ENCODE assay signal across 21 mouse cellular contexts in genomic region chr4:141992530-141993204, GRCm38 (mm10). TPM values are rescaled to one million over a fixed set of nuclear protein-coding genes. Genes with fewer than 3 reads are reported as not detected.
DNase-seq lines count a peak whose midpoint lies in the region; ATAC-seq lines count a peak whose summit lies in the region.
"Had no signal": no experiment of that assay in that cellular context is flagged by ENCODE, and none has a peak within 500 bp of the region (broad histone marks: within the 10 kb centered on the region; RNA-seq: fewer than 3 reads in every experiment).

No protein-coding gene starts in this region.

- H3K4me1 ChIP-seq in embryonic facial prominence, embryonic 14.5 days (ENCODE audit: control insufficient read depth, insufficient read depth, low read length): no peaks in the 10 kb centered on the region
- peaks cover 13% of the 10 kb centered on the region; the same call in 1 of the 2 replicates for H3K4me1 ChIP-seq in embryonic facial prominence, embryonic 10.5 days
- H3K4me1 ChIP-seq in midbrain, embryonic 11.5 days (ENCODE audit: control insufficient read depth, insufficient read depth, low read length): no peaks in the 10 kb centered on the region
- no peaks in the 10 kb centered on the region for H3K4me1 ChIP-seq in midbrain, embryonic 13.5 days (replicated peaks)
- H3K4me1 ChIP-seq in intestine, embryonic 16.5 days (ENCODE audit: control insufficient read depth, insufficient read depth, low read length): peaks cover 21% of the 10 kb centered on the region
- H3K4me1 ChIP-seq in stomach, embryonic 15.5 days: peaks cover 4% of the 10 kb centered on the region; the same call in 1 of the 2 replicates
- peaks cover 9% of the 10 kb centered on the region for H3K4me1 ChIP-seq in forebrain, embryonic 16.5 days (replicated peaks; ENCODE audit: control insufficient read depth, insufficient read depth, low read length)
- H3K4me1 ChIP-seq: hindbrain, embryonic 12.5 days had no signal

- no peaks in the 10 kb centered on the region for H3K9me3 ChIP-seq in embryonic facial prominence, embryonic 14.5 days (ENCODE audit: control insufficient read depth, low read length)
- no peaks in the 10 kb centered on the region for H3K9me3 ChIP-seq in embryonic facial prominence, embryonic 10.5 days
- H3K9me3 ChIP-seq in midbrain, embryonic 11.5 days (ENCODE audit: control insufficient read depth, low read length): no peaks in the 10 kb centered on the region
- H3K9me3 ChIP-seq in midbrain, embryonic 13.5 days: no peaks in the 10 kb centered on the region
- H3K9me3 ChIP-seq in intestine, embryonic 16.5 days (ENCODE audit: control insufficient read depth, low read length): no peaks in the 10 kb centered on the region
- H3K9me3 ChIP-seq in stomach, embryonic 15.5 days: no peaks in the 10 kb centered on the region
- no peaks in the 10 kb centered on the region for H3K9me3 ChIP-seq in forebrain, embryonic 16.5 days (ENCODE audit: control insufficient read depth, low read length)
- H3K9me3 ChIP-seq: forebrain, embryonic 12.5 days; heart, embryonic 10.5 days; hindbrain, embryonic 12.5 days had no signal

- H3K4me3 ChIP-seq in embryonic facial prominence, embryonic 14.5 days (ENCODE audit: low read depth, low read length): no peak overlapping the region
- H3K4me3 ChIP-seq in embryonic facial prominence, embryonic 10.5 days: no peak overlapping the region
- no peak overlapping the region for H3K4me3 ChIP-seq in midbrain, embryonic 11.5 days (ENCODE audit: low read depth, low read length)
- no peak overlapping the region for H3K4me3 ChIP-seq in midbrain, embryonic 13.5 days (replicated peaks)
- no peak overlapping the region for H3K4me3 ChIP-seq in intestine, embryonic 16.5 days (ENCODE audit: low read length)
- no peak overlapping the region for H3K4me3 ChIP-seq in stomach, embryonic 15.5 days (replicated peaks)
- no peak overlapping the region for H3K4me3 ChIP-seq in forebrain, embryonic 16.5 days (replicated peaks; ENCODE audit: low read length)
- H3K4me3 ChIP-seq: forebrain, embryonic 12.5 days; gastrocnemius, adult 2 months; heart, embryonic 10.5 days; hindbrain, embryonic 12.5 days had no signal

- no peak for DNase-seq in embryonic facial prominence, embryonic 14.5 days (ENCODE audit: low spot score)
- DNase-seq in embryonic facial prominence, embryonic 10.5 days (ENCODE audit: low spot score): no peak
- no peak for DNase-seq in midbrain, embryonic 11.5 days (ENCODE audit: low spot score, missing footprints)
- DNase-seq in frontal cortex, postnatal 25 days (ENCODE audit: low spot score in 2 of 2): no peak
- DNase-seq: adrenal gland, postnatal 25 days; cerebellum, adult 18-20 months; cerebellum, adult 9-11 months; cerebellum, postnatal 36 days; forebrain, postnatal 0 days; gastrocnemius, adult 2 months; gastrocnemius, postnatal 36 days; heart, adult 18-20 months; heart, postnatal 36 days had no signal

- H3K36me3 ChIP-seq in embryonic facial prominence, embryonic 14.5 days (ENCODE audit: control insufficient read depth, insufficient read depth, low read length): no peaks in the 10 kb centered on the region
- H3K36me3 ChIP-seq in embryonic facial prominence, embryonic 10.5 days (replicated peaks): no peaks in the 10 kb centered on the region
- H3K36me3 ChIP-seq in midbrain, embryonic 11.5 days (ENCODE audit: control insufficient read depth, insufficient read depth, low read length): no peaks in the 10 kb centered on the region
- no peaks in the 10 kb centered on the region for H3K36me3 ChIP-seq in midbrain, embryonic 13.5 days
- no peaks in the 10 kb centered on the region for H3K36me3 ChIP-seq in intestine, embryonic 16.5 days (ENCODE audit: control insufficient read depth, insufficient read depth, low read length)
- H3K36me3 ChIP-seq in stomach, embryonic 15.5 days: no peaks in the 10 kb centered on the region
- H3K36me3 ChIP-seq in forebrain, embryonic 16.5 days (ENCODE audit: control insufficient read depth, insufficient read depth): no peaks in the 10 kb centered on the region
- H3K36me3 ChIP-seq: forebrain, embryonic 12.5 days; heart, embryonic 10.5 days; hindbrain, embryonic 12.5 days had no signal

- no peaks in the 10 kb centered on the region for H3K27me3 ChIP-seq in embryonic facial prominence, embryonic 14.5 days (replicated peaks; ENCODE audit: control insufficient read depth, insufficient read depth, low read length)
- no peaks in the 10 kb centered on the region for H3K27me3 ChIP-seq in embryonic facial prominence, embryonic 10.5 days (replicated peaks; ENCODE audit: low read depth, poor library complexity, severe bottlenecking)
- H3K27me3 ChIP-seq in midbrain, embryonic 11.5 days (ENCODE audit: control insufficient read depth, insufficient read depth, low read length): no peaks in the 10 kb centered on the region
- no peaks in the 10 kb centered on the region for H3K27me3 ChIP-seq in midbrain, embryonic 13.5 days
- H3K27me3 ChIP-seq in intestine, embryonic 16.5 days (replicated peaks; ENCODE audit: control insufficient read depth, insufficient read depth, low read length): no peaks in the 10 kb centered on the region
- H3K27me3 ChIP-seq in stomach, embryonic 15.5 days (replicated peaks): no peaks in the 10 kb centered on the region
- no peaks in the 10 kb centered on the region for H3K27me3 ChIP-seq in forebrain, embryonic 16.5 days (replicated peaks; ENCODE audit: control insufficient read depth, insufficient read depth, low read length)
- H3K27me3 ChIP-seq: forebrain, embryonic 12.5 days; hindbrain, embryonic 12.5 days had no signal

- no peak overlapping the region for H3K27ac ChIP-seq in embryonic facial prominence, embryonic 14.5 days (replicated peaks; ENCODE audit: low read depth, low read length)
- no peak overlapping the region for H3K27ac ChIP-seq in embryonic facial prominence, embryonic 10.5 days (replicated peaks)
- H3K27ac ChIP-seq in midbrain, embryonic 11.5 days (ENCODE audit: low read depth, low read length): no peak overlapping the region
- no peak overlapping the region for H3K27ac ChIP-seq in midbrain, embryonic 13.5 days
- H3K27ac ChIP-seq in intestine, embryonic 16.5 days (ENCODE audit: low read length): no peak overlapping the region
- no peak overlapping the region for H3K27ac ChIP-seq in stomach, embryonic 15.5 days
- no peak overlapping the region for H3K27ac ChIP-seq in forebrain, embryonic 16.5 days (ENCODE audit: low read length)
- H3K27ac ChIP-seq: forebrain, embryonic 12.5 days; gastrocnemius, adult 2 months; heart, embryonic 10.5 days; hindbrain, embryonic 12.5 days; hindbrain, postnatal 0 days had no signal

- peak; percentile 70; the same call in 1 of the 2 replicates for ATAC-seq in embryonic facial prominence, embryonic 14.5 days (ENCODE audit: low read depth)
- 0 out of 2 replicates have a peak, but pooled peaks have one; percentile 25 for ATAC-seq in midbrain, embryonic 11.5 days (ENCODE audit: low FRiP score)
- ATAC-seq in midbrain, embryonic 13.5 days: no peak
- peak; percentile 59 for ATAC-seq in intestine, embryonic 16.5 days
- 0 out of 2 replicates have a peak, but pooled peaks have one; percentile 41 for ATAC-seq in stomach, embryonic 15.5 days (ENCODE audit: insufficient read depth, low FRiP score, low read depth)
- no peak for ATAC-seq in forebrain, embryonic 16.5 days
- ATAC-seq: forebrain, postnatal 0 days; hindbrain, postnatal 0 days had no signal

- no peak overlapping the region for H3K4me2 ChIP-seq in embryonic facial prominence, embryonic 14.5 days (ENCODE audit: low read depth, low read length)
- no peak overlapping the region for H3K4me2 ChIP-seq in midbrain, embryonic 11.5 days
- H3K4me2 ChIP-seq in midbrain, embryonic 13.5 days (replicated peaks): no peak overlapping the region
- no peak overlapping the region for H3K4me2 ChIP-seq in intestine, embryonic 16.5 days (ENCODE audit: low read depth, low read length)
- no peak overlapping the region for H3K4me2 ChIP-seq in stomach, embryonic 15.5 days
- no peak overlapping the region for H3K4me2 ChIP-seq in forebrain, embryonic 16.5 days (ENCODE audit: low read length)
- H3K4me2 ChIP-seq: forebrain, embryonic 12.5 days; hindbrain, embryonic 12.5 days had no signal

- H3K9ac ChIP-seq in embryonic facial prominence, embryonic 14.5 days (ENCODE audit: low read depth, low read length): no peak overlapping the region
- no peak overlapping the region for H3K9ac ChIP-seq in midbrain, embryonic 11.5 days (ENCODE audit: low read length)
- H3K9ac ChIP-seq in midbrain, embryonic 13.5 days (replicated peaks): no peak overlapping the region
- 0 out of 2 replicates have a peak overlapping the region, but pooled peaks have one; percentile 26 for H3K9ac ChIP-seq in intestine, embryonic 16.5 days (ENCODE audit: low read depth, low read length)
- no peak overlapping the region for H3K9ac ChIP-seq in stomach, embryonic 15.5 days
- H3K9ac ChIP-seq in forebrain, embryonic 16.5 days (replicated peaks; ENCODE audit: low read depth, low read length): no peak overlapping the region
- H3K9ac ChIP-seq: forebrain, embryonic 12.5 days; forebrain, postnatal 0 days; hindbrain, embryonic 12.5 days had no signal

- WGBS in embryonic facial prominence, embryonic 14.5 days: 81% methylated on average over 11 of the region's 14 CpGs
- 86% methylated on average over 14 of the region's 14 CpGs for WGBS in embryonic facial prominence, embryonic 10.5 days
- WGBS in midbrain, embryonic 11.5 days: 86% methylated on average over 14 of the region's 14 CpGs
- WGBS in midbrain, embryonic 13.5 days: 86% methylated on average over 14 of the region's 14 CpGs
- 69% methylated on average over 14 of the region's 14 CpGs for WGBS in intestine, embryonic 16.5 days
- 72% methylated on average over 14 of the region's 14 CpGs for WGBS in stomach, embryonic 15.5 days
- 83% methylated on average over 14 of the region's 14 CpGs for WGBS in forebrain, embryonic 16.5 days

RNA-seq across cellular contexts. Expression of gene Fhad1, which starts 22.2 kb away (rescaled TPM):
- 5.9 and 6.8 TPM in 2 replicates for polyA plus RNA-seq in embryonic facial prominence, embryonic 14.5 days (2014; fragmentation: Nextera tagmentation; extraction: Ambion mirVana)
- 0.50 and 1.0 TPM in 2 replicates for polyA plus RNA-seq in embryonic facial prominence, embryonic 10.5 days (2016; fragmentation: Nextera tagmentation; extraction: Ambion mirVana)
- 1.7 and 2.4 TPM in 2 replicates for polyA plus RNA-seq in midbrain, embryonic 11.5 days (2014; fragmentation: Nextera tagmentation; extraction: Ambion mirVana)
- polyA plus RNA-seq in midbrain, embryonic 13.5 days (2015; fragmentation: Nextera tagmentation; extraction: Ambion mirVana): 3.0 and 3.4 TPM in 2 replicates
- polyA plus RNA-seq in intestine, embryonic 16.5 days (2015; fragmentation: Nextera tagmentation; extraction: Ambion mirVana): 1.4 and 2.3 TPM in 2 replicates
- polyA plus RNA-seq in stomach, embryonic 15.5 days (2015; fragmentation: Nextera tagmentation; extraction: Ambion mirVana): 2.0 and 2.7 TPM in 2 replicates
- polyA plus RNA-seq in forebrain, embryonic 16.5 days (2015; fragmentation: Nextera tagmentation; extraction: Ambion mirVana): 1.6 and 1.8 TPM in 2 replicates

Comparison
In these comparisons a context has a peak if more than half of its experiments do, and no peak if none do; other contexts are left out.
1. ATAC-seq: peak in embryonic facial prominence, embryonic 14.5 days (single experiment), midbrain, embryonic 11.5 days (single experiment), intestine, embryonic 16.5 days (single experiment) and stomach, embryonic 15.5 days (single experiment); none in midbrain, embryonic 13.5 days (single experiment) and forebrain, embryonic 16.5 days (single experiment).